Mouse (Mus musculus) embryo, embryonic 10.5 days (tissue): ENCODE results near the gene Ahcyl2.

Experiments
- DNase-seq: peaks from one replicate; pipeline ENCODE4 v3.0.0-alpha.2; 2015; ENCODE audit warnings: low spot score

Gene Ahcyl2

DNA sequence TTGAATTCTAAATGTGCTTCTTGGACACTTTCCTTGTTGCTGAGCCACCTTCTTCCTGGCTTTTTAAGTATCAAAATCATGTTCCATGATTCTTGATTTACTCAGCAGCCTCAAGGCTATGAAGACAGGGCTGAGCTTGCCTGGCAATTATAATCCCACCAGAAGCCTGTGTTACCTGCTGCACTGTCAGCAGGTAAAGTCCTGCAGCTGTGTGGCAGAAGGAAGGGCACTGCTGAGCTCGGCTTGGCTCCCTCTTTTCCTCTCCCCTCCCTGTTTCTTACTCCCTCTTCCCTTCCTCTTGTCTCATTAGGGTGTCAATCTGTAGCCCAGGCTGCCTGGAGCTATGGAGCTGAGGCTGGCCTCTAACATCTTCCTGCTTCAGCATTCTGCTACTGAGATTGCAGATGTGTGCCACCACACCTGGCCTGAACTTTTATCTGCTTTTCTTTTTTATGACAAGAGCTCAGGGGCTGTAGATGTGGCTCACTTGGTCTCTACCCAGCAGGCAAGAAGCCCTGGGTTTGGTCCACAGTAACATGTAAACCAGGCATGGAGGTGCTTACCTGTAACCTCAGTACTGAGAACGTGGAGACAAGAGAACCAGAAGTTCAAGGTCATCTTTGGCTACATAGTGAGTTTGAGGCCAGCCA, 3.0 kb downstream of the Ahcyl2 start:
- DNase-seq = no peak

DNA sequence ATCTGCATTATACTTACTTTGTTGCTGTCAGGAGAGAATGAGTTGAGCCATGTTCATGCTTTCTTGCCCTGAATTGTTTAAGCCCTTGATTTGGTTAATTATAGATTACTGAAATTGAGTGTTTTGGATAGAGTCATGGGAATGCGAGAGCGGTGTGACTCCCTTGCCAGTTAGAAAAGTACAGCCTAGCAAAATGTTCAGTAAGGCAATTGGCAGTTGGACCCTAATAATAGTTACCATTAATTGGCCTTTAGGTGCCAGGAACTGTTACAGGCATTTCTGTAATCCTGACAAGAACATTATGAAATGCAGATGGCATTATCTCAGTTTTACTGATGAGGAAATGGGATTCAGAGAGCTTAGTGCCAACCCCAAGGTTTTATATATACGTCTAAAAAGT, 4.4 kb downstream of the Ahcyl2 start:
- no peak for DNase-seq

DNA sequence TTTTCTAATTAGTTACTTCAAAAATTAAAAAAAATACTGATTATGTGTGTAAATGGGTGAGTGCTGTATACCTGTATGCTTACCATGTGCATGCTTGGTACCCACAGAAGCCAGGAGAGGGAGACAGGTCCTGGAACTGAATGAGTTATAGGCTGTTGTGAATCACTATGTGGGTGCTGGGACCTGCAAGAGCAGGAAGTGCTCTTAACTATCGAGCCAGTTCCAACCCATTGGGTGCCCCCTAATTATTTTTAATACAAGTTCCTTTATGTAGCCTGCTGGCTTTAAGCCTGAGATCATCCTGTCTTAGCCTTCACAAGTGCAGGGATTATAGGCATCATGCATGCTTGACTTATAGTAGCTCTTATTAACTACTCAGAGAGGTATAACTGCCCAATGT, 6.3 kb downstream of the Ahcyl2 start:
- no peak for DNase-seq

DNA sequence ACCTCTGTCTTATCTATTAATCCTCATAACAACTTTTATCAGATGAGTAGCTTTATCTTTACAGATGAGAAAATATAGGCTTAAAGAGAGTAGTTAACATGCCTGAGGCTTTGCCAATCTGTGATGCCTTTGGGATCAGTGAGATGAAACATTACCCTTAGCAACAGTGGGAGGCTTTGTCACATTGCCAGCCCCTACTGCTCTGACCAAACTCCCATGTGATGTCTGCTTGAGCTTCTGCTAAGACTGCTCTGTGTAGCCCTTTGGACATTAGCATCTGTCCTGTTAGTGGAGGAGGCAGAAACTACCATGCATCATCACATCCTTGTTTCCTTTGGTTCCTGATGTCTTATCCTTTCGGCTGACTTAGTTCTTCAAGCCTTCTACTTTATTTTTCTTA, 7.8 kb downstream of the Ahcyl2 start:
- no peak for DNase-seq

DNA sequence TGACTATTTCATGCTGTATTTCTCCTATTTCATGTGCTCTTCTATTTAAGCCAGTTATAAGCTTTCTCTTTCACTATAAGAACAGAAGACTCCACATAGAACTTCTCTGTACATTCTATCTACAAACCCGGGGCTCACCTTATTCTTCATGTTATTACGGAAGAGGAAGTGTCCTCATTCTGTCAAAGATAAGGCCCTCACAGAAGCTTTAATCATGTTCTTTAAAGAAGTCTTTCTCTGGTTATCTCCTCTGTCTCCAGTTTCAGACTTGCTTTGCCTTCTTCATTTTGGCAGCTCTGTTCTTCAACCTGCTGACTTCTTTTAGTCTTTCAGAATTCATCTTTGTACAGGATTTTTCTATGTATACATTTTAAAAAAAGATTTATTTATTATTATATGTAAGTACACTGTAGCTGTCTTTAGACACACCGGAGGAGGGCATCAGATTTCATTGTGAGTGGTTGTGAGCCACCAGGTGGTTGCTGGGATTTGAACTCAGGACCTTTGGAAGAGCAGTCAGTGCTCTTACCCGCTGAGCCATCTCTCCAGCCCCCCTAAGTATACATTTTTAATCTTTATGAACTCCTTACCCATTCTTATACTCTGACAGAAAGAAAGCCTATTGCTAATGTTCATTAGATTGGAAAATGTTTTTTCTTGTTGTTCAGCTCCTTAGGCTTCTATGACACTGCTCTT, 8.9 kb downstream of the Ahcyl2 start:
- no peak for DNase-seq

DNA sequence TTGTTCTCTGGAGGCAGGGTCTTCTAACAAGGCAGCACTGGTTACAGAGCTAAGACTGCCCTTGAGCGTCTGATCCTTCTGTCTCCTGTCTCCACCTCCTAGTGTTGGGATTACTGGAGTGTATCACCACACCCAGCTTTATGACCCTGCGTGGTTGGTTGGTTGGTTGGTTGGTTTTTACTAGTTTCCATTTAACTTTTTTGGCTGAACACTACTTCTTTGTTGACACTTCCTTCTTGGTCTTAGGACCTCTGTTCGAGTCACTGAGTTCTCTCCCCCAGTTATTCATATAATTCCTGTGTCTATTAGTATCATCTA, 9.4 kb downstream of the Ahcyl2 start:
- DNase-seq = no peak

DNA sequence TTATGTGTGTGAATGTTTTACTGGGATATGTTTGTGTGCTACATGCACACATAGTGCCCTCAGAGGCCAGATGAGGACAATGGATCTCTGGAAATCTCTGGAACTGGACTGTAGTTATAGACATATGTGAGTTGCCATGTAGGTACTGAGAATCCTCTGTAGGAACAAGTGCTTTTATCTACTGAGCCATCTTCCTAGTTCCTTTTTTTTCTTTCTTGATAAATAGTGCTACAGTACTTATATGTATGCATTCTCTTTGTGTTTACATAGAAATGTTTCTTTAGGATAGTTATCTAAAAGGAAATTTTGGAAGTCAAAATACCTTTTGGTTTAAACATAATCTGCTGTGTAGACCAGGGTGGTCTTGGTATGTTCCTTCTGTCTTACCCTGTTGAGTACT, 12.3 kb downstream of the Ahcyl2 start:
- no peak for DNase-seq

DNA sequence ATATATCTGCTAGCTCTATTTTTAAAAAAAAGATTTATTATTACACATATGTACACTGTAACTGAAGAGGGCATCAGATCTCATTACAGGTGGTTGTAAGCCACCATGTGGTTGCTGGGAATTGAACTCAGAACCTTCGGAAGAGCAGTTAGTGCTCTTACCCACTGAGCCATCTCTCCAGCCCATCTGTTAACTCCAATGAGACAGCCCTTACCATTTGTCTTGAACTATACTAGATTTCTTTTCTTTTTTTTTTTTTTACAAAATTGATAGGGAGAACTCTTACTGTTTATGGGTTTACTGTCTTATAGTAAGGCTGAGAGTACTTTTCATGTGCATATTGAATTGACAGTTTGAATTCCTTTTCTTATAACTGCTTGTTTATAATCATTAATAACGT, 12.8 kb downstream of the Ahcyl2 start:
- no peak for DNase-seq

DNA sequence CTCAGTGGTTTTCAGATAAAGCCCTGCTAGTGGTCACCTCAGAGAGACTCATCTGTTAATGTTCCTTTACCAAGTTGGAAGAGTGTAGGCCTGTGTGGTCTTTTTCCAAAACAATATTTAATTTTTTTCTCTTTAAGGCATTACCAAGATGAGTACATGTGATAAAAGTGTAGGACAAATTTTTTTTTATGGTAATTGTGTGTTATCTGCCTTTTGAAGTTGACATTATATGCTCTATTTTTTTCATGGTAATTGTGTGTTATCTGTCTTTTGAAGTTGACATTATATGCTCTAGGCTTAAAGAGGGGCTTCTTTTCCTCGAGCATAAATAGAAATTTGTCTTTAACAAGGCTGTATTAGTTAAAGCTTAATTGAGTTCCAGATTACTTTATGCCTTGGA, 14.4 kb downstream of the Ahcyl2 start:
- no peak for DNase-seq

DNA sequence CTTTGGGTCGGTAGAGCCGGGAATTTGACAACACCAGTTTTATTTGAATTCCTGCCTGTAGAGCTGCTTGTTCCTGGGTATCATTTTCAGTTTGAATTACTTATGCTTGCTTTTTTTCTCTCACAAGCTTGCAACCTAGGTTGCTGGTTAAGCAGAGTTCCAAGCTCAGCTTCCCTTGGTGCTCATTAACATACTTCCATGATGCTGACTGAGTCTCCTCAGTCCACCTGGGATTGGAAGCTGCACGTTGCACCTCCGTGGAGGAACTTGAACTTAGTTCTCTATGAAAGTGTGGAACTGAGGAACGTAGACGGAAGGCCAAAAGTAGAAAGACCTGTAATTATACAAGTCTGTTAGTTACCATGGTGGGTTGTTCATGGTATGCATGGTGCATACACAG, 16.1 kb downstream of the Ahcyl2 start:
- DNase-seq = no peak

DNA sequence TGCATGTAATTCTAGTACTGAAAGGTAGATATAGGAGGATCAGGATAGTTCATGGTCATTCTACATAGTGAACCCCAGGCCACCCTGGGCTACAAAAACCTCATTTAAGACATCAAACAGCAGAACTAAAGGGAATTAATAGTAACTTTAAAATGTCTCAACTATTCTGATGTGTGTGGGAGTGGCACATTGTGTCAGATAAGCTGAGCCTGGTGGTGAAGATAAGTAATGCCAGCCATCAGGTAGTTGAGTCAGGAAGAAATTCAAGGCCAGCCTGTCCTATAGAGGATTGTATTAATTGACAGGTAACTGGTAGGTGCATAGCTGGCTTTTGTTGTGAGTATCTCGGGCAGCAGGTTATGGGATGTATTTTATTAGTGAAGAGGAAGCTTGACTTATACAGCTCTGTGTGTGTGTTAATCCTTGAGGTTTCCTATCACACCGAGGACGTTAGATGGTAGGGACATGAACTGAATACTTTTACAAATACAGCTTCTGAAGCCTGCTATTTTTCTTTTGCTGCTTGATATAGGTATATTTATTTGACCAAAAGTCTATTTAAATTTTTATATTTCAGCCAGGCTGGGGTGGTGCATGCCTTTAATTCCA, 16.7 kb downstream of the Ahcyl2 start:
- no peak for DNase-seq

DNA sequence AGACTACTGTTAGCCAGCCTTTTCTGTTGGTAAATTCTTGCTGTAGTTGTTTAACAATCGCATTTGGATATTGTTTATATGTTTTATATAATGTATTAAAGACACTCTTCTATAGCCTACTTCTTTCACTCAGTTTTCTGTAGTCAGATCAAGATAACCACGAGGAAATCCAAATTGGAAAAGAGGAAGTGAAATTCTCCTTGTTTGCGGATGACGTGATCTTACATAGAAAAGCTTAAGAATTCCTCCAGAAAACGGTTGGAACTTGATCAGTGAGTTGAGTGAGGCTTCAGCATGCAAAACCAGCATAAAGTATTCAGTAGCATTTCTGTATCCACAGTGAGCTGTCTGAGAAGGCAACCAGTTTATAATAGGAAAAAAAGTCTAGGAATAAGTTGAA, 17.9 kb downstream of the Ahcyl2 start:
- no peak for DNase-seq

DNA sequence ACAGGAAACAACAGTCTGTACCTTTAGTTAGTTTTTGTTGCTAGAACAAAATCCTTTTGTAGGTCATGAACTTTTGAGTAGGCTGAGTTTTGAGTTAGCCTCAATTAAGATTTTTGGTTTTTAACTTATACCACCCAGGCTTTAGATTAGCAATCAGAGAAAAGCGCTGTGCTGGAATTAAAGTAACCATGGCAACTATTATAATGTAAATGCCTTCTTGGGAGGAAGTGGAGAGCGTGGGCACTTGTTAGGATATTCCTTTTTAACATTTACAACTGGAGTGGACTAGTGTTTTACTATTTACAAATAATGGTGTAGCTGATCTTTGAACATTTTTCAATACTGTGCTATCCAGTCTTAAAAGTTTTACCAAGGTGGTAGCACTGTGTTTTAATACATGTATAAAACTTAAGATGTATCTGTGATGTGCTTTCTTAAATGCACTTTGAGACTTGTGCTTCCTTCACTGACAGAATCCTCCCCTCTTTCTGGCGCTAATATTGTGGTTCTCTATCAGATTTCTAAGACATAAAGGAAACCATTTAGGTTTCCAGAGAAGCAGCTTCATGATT, 21.1 kb downstream of the Ahcyl2 start:
- peak; percentile 40 for DNase-seq

DNA sequence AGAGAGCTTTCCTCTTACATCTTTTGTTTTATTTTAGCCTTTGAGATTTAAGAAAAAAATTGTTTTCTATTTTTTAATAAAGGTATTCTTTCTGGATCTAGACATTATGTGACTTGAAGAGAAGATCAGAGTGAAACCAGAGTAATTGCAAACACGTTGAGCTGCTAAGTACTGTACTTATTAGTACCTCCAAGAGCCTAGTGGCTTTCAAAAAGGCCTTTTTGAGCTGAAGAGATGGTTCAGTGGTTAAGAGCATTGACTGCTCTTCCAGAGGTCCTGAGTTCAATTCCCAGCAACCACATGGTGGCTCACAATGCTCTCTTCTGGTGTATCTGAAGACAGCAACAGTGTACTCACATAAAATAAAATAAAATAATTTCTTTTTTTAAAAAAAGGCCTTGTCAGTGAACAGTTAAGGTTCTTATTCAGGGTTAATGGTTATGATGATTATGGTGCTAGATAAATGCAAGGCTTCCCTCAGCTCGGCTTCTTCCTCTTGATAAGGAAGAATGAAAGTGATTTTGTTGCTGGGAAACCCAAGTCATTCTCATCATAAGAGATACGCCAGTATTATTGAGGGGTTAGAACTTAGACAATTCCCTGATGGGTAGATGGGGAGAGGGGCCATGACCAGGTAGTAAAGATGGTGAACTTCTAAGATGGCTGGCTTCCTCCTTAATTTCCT, 22.3 kb downstream of the Ahcyl2 start:
- DNase-seq = no peak

DNA sequence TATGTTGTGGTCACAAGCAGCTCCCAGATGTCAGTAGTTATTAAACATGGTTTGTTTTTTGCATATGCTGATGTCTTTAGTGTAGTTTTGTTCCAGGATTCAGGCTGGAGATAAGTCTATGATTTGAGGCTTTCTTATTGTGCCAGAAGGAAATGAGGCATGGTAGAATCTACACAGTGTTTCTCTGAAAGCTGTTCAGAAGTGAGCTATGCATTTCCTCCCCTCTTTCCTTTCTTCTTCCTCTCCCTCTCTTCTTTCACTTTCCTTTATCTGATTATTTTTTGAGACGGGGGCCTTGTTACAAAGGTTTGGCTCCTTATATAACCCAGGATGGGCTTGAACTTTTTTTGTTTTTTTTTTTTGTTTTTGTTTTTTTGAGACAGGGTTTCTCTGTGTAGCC, 25.7 kb downstream of the Ahcyl2 start:
- no peak for DNase-seq

DNA sequence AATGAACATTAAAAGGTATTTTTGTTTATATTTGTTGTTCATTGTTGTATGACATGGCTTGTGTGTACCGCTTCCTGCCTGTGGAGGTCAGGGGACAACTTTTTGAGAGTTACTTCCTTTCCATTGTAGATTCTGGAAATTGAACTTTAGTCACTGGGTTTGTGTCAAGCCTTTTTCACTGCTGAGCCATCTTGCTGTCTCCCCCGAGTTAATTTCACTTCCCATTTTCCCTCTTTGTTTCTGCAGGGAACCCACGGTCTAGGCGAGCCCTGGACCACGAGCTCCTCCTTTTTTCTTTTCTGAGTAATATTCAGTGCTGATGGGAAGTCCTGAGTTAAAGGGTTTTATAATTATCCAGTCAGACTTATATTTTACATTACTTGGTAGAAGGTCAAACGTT, 26.8 kb downstream of the Ahcyl2 start:
- no peak for DNase-seq

DNA sequence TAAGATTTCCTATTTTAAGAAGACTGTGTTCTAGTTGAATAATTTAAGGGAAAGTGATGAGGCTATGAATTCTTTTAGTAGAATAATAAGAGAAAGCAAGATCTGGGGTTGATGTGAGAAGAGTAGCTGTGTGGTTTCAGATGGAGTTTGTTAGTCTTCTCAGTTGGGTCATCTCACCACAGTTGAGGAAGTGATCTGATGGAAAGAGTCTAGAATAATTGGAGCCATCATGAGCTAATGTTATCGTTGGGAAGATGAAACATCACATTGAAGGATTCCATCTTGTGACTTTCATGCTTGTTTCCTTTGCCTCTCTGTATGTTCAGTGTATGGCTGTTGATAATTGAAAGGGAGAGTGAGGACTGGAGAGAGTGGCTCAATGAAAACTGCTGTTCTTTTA, 35.2 kb downstream of the Ahcyl2 start:
- no peak for DNase-seq

DNA sequence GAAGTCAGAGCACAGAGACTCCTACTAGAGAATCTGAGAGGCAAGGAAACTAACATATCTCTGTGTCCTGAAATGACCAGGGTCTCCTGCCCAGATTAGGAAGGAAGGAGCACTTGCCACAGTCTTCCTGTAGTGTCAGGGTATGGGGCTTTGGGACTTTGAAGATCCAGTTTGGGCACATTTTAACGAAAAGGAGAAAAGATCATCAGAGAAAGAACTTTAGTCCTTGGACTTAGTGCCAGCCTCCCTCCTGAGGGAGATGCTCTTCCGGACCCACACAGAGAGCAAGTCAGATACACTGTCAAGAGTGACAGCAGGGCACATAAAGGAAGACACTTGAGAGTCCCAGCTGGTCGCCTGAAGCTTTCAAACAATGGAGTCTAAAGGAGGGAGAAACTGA, 36.2 kb downstream of the Ahcyl2 start:
- DNase-seq = no peak

DNA sequence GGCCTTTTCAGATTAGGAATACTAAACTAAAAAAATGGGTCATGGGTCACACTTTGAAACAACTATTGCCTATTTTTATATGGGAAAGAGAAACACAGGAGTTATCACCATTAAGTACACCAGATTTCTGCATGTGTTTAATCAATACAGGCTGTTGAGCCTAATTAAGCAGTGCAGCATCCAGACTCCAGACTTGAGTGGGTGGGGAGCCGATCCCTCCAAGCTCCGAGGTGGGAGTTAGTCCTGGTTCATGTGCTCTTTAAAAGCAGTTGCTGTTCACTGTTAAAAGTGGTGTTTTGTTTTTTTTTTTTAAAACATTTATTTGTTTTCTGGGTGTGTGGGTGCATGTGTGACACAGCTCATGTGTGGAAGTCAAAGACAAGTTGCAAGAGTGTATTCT, 37.6 kb downstream of the Ahcyl2 start:
- DNase-seq = no peak

DNA sequence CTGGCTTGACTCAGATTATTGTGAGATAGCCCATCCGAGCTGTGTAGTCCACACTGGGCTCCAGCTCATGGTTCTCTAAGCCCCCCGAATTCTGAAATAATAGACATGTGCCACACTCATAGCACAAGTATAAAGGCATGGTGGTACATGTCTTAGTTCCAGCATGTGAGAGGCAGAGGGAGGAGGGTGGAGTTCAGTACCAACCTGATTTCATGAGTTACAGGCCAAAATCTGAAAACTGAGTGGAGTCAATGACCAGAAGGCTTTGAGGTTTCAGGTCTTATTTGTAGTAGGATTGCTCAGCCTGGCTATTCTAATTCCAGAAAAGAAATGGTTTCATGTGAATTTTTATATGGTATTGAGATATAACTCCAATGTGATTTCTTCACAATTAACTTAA, 44.3 kb downstream of the Ahcyl2 start:
- DNase-seq = no peak

DNA sequence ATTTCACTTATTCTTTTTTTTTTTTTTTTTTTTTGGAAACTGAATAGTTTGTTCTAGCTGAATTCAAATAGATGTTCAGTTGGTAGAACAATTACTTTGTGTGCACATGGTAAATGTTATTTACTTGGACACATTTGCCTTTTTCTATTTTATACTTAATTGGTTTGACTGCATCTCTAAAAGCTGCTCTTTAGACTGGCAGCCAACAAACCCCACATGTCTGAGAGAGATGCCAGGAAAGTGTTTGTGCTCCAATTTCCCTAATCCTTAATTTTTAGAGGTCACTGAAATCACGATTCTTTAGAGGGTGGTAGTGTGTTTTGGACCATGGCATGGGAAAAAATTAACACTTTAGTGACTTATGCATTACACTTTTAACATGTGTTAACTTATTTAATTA, 44.8 kb downstream of the Ahcyl2 start:
- no peak for DNase-seq

DNA sequence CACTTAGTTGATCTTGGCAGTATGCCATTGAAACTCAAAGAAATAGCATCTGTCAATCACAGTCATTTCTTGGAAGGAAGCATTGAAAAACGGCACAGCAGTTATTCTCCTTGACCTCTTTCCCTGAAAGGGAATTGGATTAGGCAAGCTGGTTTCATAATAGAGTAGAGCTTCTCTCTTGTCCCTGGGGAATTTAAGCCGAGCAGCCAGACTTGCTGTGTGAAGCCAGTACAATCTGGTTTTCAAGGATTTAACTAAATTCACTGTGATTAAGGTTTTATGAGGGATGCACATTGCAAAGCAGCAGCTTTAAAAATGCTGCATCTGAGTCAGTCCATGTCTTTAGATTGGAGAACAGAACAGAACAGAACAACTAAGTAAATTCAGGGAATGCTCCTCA, 46.8 kb downstream of the Ahcyl2 start:
- DNase-seq = peak; percentile 59

DNA sequence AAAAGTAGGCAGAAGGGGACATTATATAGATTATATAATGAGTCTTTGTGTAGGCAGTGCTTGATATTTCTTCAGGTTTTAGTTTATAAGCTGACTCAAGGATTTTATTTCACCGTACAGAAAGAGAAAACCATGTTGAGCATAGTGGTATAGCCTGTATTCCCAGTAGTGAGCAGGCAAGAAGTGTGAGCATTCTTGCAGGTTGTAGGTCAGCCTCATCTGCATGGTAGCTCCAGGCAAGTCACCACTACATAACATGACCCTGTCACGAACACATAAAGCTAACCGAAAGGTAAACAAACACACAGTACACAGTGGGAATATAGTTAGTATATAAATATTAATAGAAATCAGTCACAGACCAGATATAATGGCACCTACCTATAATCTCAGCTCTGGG, 47.2 kb downstream of the Ahcyl2 start:
- DNase-seq = no peak
